Mouse (Mus musculus): ENCODE results near the gene Pcbp3. TPM values are rescaled to one million over a fixed set of nuclear protein-coding genes. Genes with fewer than 3 reads are reported as not detected.

Pcbp3 gene
- polyA plus RNA-seq, 1 experiment, result not detected

GRCm38 (mm10) chr10:76956200-76956599 is 5.5 kb downstream of the Pcbp3 start:
- TF ChIP-seq POLR2A (IDR thresholded peaks at IDR 0.05; ENCODE audit: insufficient read depth, low read depth, low read length) (no peak), CTCF (IDR thresholded peaks at IDR 0.05; ENCODE audit: insufficient read depth, low read depth, low read length) (no peak)
- peak overlapping the region; percentile 58 for H3K27ac ChIP-seq (ENCODE audit: insufficient read depth, low read depth, low read length)
- peak overlapping the region; percentile 43 for H3K4me3 ChIP-seq (ENCODE audit: insufficient read depth, low read depth, low read length)
- 8% methylated on average over 6 of the region's 6 CpGs for WGBS
- peaks cover 5% of the 10 kb centered on the region; the same call in 1 of the 2 replicates for H3K4me1 ChIP-seq (ENCODE audit: control insufficient read depth, insufficient read depth, low read length)

DNA sequence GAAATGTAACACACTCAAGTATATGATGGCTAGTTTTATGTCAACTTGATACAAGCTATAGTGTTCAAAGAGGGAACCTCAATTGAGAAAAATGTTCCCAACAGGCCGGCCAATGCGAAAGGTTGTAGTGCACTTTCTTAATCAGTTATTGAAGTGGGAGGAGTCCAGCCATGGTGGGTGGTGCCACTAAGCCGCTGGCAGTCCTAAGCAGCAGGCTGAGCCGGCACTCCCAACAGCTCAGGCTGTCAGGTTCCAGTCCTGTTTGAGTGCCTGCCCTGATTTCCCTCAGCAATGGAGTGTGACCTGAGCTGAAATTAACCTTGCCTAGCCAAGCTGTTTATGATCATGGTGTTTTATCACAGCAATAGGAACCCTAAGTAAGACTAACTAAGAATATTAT is 20.6 kb downstream of the Pcbp3 start:
- TF ChIP-seq CTCF (IDR thresholded peaks at IDR 0.05; ENCODE audit: insufficient read depth, low read depth, low read length) (no peak), POLR2A (IDR thresholded peaks at IDR 0.05; ENCODE audit: insufficient read depth, low read depth, low read length) (no peak)
- Histone ChIP-seq H3K27ac (ENCODE audit: insufficient read depth, low read depth, low read length) (no peak overlapping the region), H3K4me3 (ENCODE audit: insufficient read depth, low read depth, low read length) (no peak overlapping the region), H3K4me1 (ENCODE audit: control insufficient read depth, insufficient read depth, low read length) (peaks cover 12% of the 10 kb centered on the region)
- WGBS, result 38% methylated on average over 4 of the region's 4 CpGs

DNA sequence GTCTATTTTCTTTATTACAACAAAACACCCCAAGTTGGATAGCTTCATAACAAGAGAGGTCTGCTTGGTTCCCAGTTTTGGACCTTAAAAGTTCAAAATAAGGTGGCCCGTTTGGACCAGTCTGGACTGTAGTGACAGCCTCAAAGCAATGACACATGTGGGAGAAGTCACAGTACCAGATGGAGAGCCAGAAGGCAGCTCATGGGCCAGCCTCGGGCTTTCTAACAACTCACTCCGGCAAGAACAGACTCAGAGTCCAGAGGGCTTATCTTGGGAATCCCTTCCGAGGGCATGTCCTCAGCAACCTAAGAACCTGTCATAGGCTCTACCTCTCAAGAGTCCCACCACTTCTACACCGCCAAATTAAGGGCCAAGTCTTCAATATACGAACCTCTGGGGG is 24.9 kb downstream of the Pcbp3 start:
- TF ChIP-seq POLR2A (IDR thresholded peaks at IDR 0.05; ENCODE audit: insufficient read depth, low read depth, low read length), result no peak
- TF ChIP-seq CTCF (IDR thresholded peaks at IDR 0.05; ENCODE audit: insufficient read depth, low read depth, low read length), result no peak
- 69% methylated on average over 6 of the region's 6 CpGs for WGBS

GRCm38 (mm10) chr10:76934805-76935204 is 26.9 kb downstream of the Pcbp3 start:
- 52% methylated on average over 5 of the region's 5 CpGs for WGBS
- Histone ChIP-seq H3K27ac (ENCODE audit: insufficient read depth, low read depth, low read length) (no peak overlapping the region), H3K4me3 (ENCODE audit: insufficient read depth, low read depth, low read length) (no peak overlapping the region), H3K4me1 (ENCODE audit: control insufficient read depth, insufficient read depth, low read length) (peaks cover 18% of the 10 kb centered on the region)
- TF ChIP-seq CTCF (IDR thresholded peaks at IDR 0.05; ENCODE audit: insufficient read depth, low read depth, low read length) (no peak), POLR2A (IDR thresholded peaks at IDR 0.05; ENCODE audit: insufficient read depth, low read depth, low read length) (no peak)

More for the DNA sequence above, 24.9 kb downstream of the Pcbp3 start:
- H3K4me3 ChIP-seq (ENCODE audit: insufficient read depth, low read depth, low read length), result no peak overlapping the region
- H3K4me1 ChIP-seq (ENCODE audit: control insufficient read depth, insufficient read depth, low read length), result peaks cover 19% of the 10 kb centered on the region
- no peak overlapping the region for H3K27ac ChIP-seq (ENCODE audit: insufficient read depth, low read depth, low read length)

DNA sequence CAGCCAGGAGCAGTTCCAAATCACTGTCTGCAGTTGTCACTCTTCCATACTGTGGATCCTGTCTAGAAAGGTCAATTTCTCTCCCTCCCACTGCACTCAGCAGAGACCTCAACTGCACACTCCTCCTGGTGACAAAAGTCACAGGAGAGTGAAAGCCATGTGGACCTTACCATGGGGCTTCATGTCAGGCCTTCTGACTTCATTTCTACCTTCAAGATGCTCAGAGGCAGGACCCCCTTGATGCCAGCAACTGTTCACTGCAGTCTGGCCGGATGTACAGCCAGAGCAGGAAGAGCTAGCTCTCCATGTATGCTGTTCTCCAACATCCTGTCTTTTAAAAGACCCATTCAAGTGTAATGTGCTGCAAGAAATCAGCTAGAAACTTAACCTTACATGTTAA is 29.9 kb downstream of the Pcbp3 start:
- no peak for TF ChIP-seq POLR2A (IDR thresholded peaks at IDR 0.05; ENCODE audit: insufficient read depth, low read depth, low read length)
- no peak for TF ChIP-seq CTCF (IDR thresholded peaks at IDR 0.05; ENCODE audit: insufficient read depth, low read depth, low read length)
- no peak overlapping the region for H3K4me3 ChIP-seq (ENCODE audit: insufficient read depth, low read depth, low read length)
- no peak overlapping the region for H3K27ac ChIP-seq (ENCODE audit: insufficient read depth, low read depth, low read length)
- WGBS, result 45% methylated on average over 1 of the region's 1 CpGs
- H3K4me1 ChIP-seq (ENCODE audit: control insufficient read depth, insufficient read depth, low read length), result peaks cover 12% of the 10 kb centered on the region

DNA sequence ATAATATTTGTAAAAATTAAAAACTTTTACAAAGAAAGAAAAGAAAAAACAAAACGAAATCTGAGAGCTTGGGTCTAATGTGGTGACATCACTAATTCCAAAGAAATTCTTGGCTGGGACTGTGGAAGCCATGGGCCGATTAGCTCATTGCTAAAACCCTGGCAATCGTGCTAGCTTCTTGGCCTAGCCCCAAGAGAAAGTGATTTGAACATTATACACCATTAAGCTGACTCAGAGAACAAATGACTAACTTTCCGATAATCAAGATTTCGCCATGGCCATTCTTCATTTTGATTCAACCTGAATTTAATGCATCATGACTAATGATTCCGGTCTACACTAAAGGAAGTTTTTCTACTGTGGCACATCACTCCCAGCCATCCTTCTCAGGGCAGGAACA is 30.6 kb downstream of the Pcbp3 start:
- no peak for TF ChIP-seq CTCF (IDR thresholded peaks at IDR 0.05; ENCODE audit: insufficient read depth, low read depth, low read length)
- no peak for TF ChIP-seq POLR2A (IDR thresholded peaks at IDR 0.05; ENCODE audit: insufficient read depth, low read depth, low read length)
- Histone ChIP-seq H3K27ac (ENCODE audit: insufficient read depth, low read depth, low read length) (no peak overlapping the region), H3K4me1 (ENCODE audit: control insufficient read depth, insufficient read depth, low read length) (peaks cover 11% of the 10 kb centered on the region), H3K4me3 (ENCODE audit: insufficient read depth, low read depth, low read length) (no peak overlapping the region)
- 21% methylated on average over 6 of the region's 6 CpGs for WGBS

- Histone ChIP-seq H3K4me1 (ENCODE audit: control insufficient read depth, insufficient read depth, low read length) (peaks cover 3% of the 10 kb centered on the region; the same call in 1 of the 2 replicates), H3K4me3 (ENCODE audit: insufficient read depth, low read depth, low read length) (no peak overlapping the region), H3K27ac (ENCODE audit: insufficient read depth, low read depth, low read length) (no peak overlapping the region)
- 65% methylated on average over 2 of the region's 2 CpGs for WGBS
- TF ChIP-seq POLR2A (IDR thresholded peaks at IDR 0.05; ENCODE audit: insufficient read depth, low read depth, low read length), result no peak
- no peak for TF ChIP-seq CTCF (IDR thresholded peaks at IDR 0.05; ENCODE audit: insufficient read depth, low read depth, low read length)
These were observed 37.2 kb downstream of the Pcbp3 start for GRCm38 (mm10) chr10:76924441-76924840.

GRCm38 (mm10) chr10:76918086-76918485 is 43.6 kb downstream of the Pcbp3 start:
- TF ChIP-seq CTCF (IDR thresholded peaks at IDR 0.05; ENCODE audit: insufficient read depth, low read depth, low read length) (no peak), POLR2A (IDR thresholded peaks at IDR 0.05; ENCODE audit: insufficient read depth, low read depth, low read length) (no peak)
- no peak overlapping the region for H3K27ac ChIP-seq (ENCODE audit: insufficient read depth, low read depth, low read length)
- H3K4me1 ChIP-seq (ENCODE audit: control insufficient read depth, insufficient read depth, low read length), result no peaks in the 10 kb centered on the region
- WGBS, result 66% methylated on average over 3 of the region's 3 CpGs
- H3K4me3 ChIP-seq (ENCODE audit: insufficient read depth, low read depth, low read length), result no peak overlapping the region

DNA sequence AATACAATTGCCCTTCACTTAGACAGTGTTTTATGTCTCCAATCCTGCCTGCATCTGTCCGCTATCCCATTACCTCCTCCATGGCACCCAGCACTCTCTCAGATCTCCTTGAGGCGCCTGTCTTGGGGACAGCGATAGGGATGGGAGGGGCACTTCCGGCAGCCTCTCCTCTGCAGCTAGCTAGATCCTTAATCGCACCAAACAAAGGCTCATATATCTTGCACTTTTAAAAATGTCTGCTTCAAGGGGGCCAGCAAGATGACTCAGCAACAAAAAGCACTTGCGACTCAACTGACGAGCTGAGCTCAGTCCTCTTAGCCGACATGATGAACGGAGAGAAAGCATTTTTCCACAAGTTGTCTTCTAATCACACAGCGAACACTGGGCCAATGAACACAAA is 55.3 kb downstream of the Pcbp3 start:
- Histone ChIP-seq H3K4me3 (ENCODE audit: insufficient read depth, low read depth, low read length) (no peak overlapping the region), H3K27ac (ENCODE audit: insufficient read depth, low read depth, low read length) (peak overlapping the region; percentile 54), H3K4me1 (ENCODE audit: control insufficient read depth, insufficient read depth, low read length) (peaks cover 41% of the 10 kb centered on the region)
- 42% methylated on average over 10 of the region's 10 CpGs for WGBS
- TF ChIP-seq CTCF (IDR thresholded peaks at IDR 0.05; ENCODE audit: insufficient read depth, low read depth, low read length), result no peak

DNA sequence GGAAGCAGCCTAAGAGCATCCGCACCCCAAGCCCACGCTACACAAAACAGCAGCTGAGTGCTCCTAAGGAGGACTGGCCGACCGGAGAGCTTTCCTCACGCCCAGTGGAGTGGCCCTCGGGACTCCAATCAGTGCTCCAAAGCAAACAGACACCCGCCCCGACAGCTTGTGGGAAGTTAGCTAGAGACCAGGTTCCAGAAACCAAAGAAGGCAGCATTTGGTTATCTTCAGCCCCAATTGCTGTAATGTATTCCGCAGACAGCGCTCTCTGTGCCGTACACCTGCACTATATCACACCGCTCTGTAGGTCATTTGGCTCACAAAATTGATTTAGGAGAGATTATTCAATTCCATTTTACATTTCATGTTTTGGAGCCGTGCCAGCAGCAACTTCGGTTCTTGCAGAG is 55.7 kb downstream of the Pcbp3 start:
- TF ChIP-seq POLR2A (IDR thresholded peaks at IDR 0.05; ENCODE audit: insufficient read depth, low read depth, low read length) (no peak), CTCF (IDR thresholded peaks at IDR 0.05; ENCODE audit: insufficient read depth, low read depth, low read length) (no peak)
- Histone ChIP-seq H3K4me1 (ENCODE audit: control insufficient read depth, insufficient read depth, low read length) (peaks cover 41% of the 10 kb centered on the region), H3K4me3 (ENCODE audit: insufficient read depth, low read depth, low read length) (no peak overlapping the region), H3K27ac (ENCODE audit: insufficient read depth, low read depth, low read length) (peak overlapping the region; percentile 54; the same call in 1 of the 2 replicates)
- 61% methylated on average over 14 of the region's 14 CpGs for WGBS
